Mouse (Mus musculus) limb, embryonic 14.5 days (tissue): ENCODE measurements around the gene Rhox2f. TPM values are rescaled to one million over a fixed set of nuclear protein-coding genes. Genes with fewer than 3 reads are reported as not detected.

ENCODE experiments used
- polyA plus RNA-seq, 2 experiments: library from polyadenylated mRNA; depleted of rRNA in 1 of 2; stranded (reverse) in 1 of 2; unstranded in 1 of 2; fragments of >200 nt; fragmentation: Nextera tagmentation in 1 of 2; extraction: Ambion mirVana in 1 of 2; gene quantifications; 2 replicates each; pipeline versions ENCODE4 v1.2.1 to v1.2.3; 2012 to 2014

Rhox2f gene
- polyA plus RNA-seq, 2 experiments = not detected

Other genes with a start within 250 kb of the Rhox2f start
- not detected in 2 replicates for gene Rhox3a2, start 191.4 kb upstream of the Rhox2f start, polyA plus RNA-seq (2012; rRNA removed)
- not detected in 2 replicates for gene Rhox3a2, start 191.4 kb upstream of the Rhox2f start, polyA plus RNA-seq (2014; fragmentation: Nextera tagmentation; extraction: Ambion mirVana)
- gene Rhox4a2, start 180.6 kb upstream of the Rhox2f start, polyA plus RNA-seq (2012; rRNA removed) = 0.41 and 0.89 TPM in 2 replicates
- gene Rhox4a2, start 180.6 kb upstream of the Rhox2f start, polyA plus RNA-seq (2014; fragmentation: Nextera tagmentation; extraction: Ambion mirVana) = 0.86 and 1.2 TPM in 2 replicates
- gene Rhox2b, start 159.3 kb upstream of the Rhox2f start, polyA plus RNA-seq (2012; rRNA removed) = not detected in 2 replicates
- gene Rhox2b, start 159.3 kb upstream of the Rhox2f start, polyA plus RNA-seq (2014; fragmentation: Nextera tagmentation; extraction: Ambion mirVana) = not detected in 2 replicates
- gene Rhox4b, start 138.9 kb upstream of the Rhox2f start, polyA plus RNA-seq (2012; rRNA removed) = 0.28 and 0.79 TPM in 2 replicates
- gene Rhox4b, start 138.9 kb upstream of the Rhox2f start, polyA plus RNA-seq (2014; fragmentation: Nextera tagmentation; extraction: Ambion mirVana) = 0.70 and 0.98 TPM in 2 replicates
- gene Rhox2c, start 117.7 kb upstream of the Rhox2f start, polyA plus RNA-seq (2012; rRNA removed) = not detected in 2 replicates
- not detected in 2 replicates for gene Rhox2c, start 117.7 kb upstream of the Rhox2f start, polyA plus RNA-seq (2014; fragmentation: Nextera tagmentation; extraction: Ambion mirVana)
- not detected in 2 replicates for gene Rhox3c, start 112.8 kb upstream of the Rhox2f start, polyA plus RNA-seq (2012; rRNA removed)
- not detected in 2 replicates for gene Rhox3c, start 112.8 kb upstream of the Rhox2f start, polyA plus RNA-seq (2014; fragmentation: Nextera tagmentation; extraction: Ambion mirVana)
- not detected in 2 replicates for gene Rhox4c, start 91.1 kb upstream of the Rhox2f start, polyA plus RNA-seq (2012; rRNA removed)
- not detected in 2 replicates for gene Rhox4c, start 91.1 kb upstream of the Rhox2f start, polyA plus RNA-seq (2014; fragmentation: Nextera tagmentation; extraction: Ambion mirVana)
- gene Rhox2d, start 78.0 kb upstream of the Rhox2f start, polyA plus RNA-seq (2012; rRNA removed) = not detected in 2 replicates
- not detected in 2 replicates for gene Rhox2d, start 78.0 kb upstream of the Rhox2f start, polyA plus RNA-seq (2014; fragmentation: Nextera tagmentation; extraction: Ambion mirVana)
- gene Rhox4d, start 57.0 kb upstream of the Rhox2f start, polyA plus RNA-seq (2012; rRNA removed) = not detected in 2 replicates
- 0.18 TPM in 1 of 2 replicates, not detected in the other for gene Rhox4d, start 57.0 kb upstream of the Rhox2f start, polyA plus RNA-seq (2014; fragmentation: Nextera tagmentation; extraction: Ambion mirVana)
- not detected in 2 replicates for gene Rhox2e, start 41.0 kb upstream of the Rhox2f start, polyA plus RNA-seq (2012; rRNA removed)
- gene Rhox2e, start 41.0 kb upstream of the Rhox2f start, polyA plus RNA-seq (2014; fragmentation: Nextera tagmentation; extraction: Ambion mirVana) = not detected in 2 replicates
- not detected in 2 replicates for gene Rhox3e, start 29.4 kb upstream of the Rhox2f start, polyA plus RNA-seq (2012; rRNA removed)
- not detected in 2 replicates for gene Rhox3e, start 29.4 kb upstream of the Rhox2f start, polyA plus RNA-seq (2014; fragmentation: Nextera tagmentation; extraction: Ambion mirVana)
- gene Rhox4e, start 14.0 kb upstream of the Rhox2f start, polyA plus RNA-seq (2012; rRNA removed) = not detected in 2 replicates
- gene Rhox4e, start 14.0 kb upstream of the Rhox2f start, polyA plus RNA-seq (2014; fragmentation: Nextera tagmentation; extraction: Ambion mirVana) = 0.23 TPM in 1 of 2 replicates, not detected in the other
- not detected in 2 replicates for gene Rhox3f, start 9.6 kb downstream of the Rhox2f start, polyA plus RNA-seq (2012; rRNA removed)
- gene Rhox3f, start 9.6 kb downstream of the Rhox2f start, polyA plus RNA-seq (2014; fragmentation: Nextera tagmentation; extraction: Ambion mirVana) = not detected in 2 replicates
- not detected in 2 replicates for gene Rhox4f, start 36.3 kb downstream of the Rhox2f start, polyA plus RNA-seq (2012; rRNA removed)
- not detected in 2 replicates for gene Rhox4f, start 36.3 kb downstream of the Rhox2f start, polyA plus RNA-seq (2014; fragmentation: Nextera tagmentation; extraction: Ambion mirVana)
- not detected in 2 replicates for gene Rhox3g, start 57.2 kb downstream of the Rhox2f start, polyA plus RNA-seq (2012; rRNA removed)
- gene Rhox3g, start 57.2 kb downstream of the Rhox2f start, polyA plus RNA-seq (2014; fragmentation: Nextera tagmentation; extraction: Ambion mirVana) = not detected in 2 replicates
- not detected in 2 replicates for gene Rhox2g, start 72.1 kb downstream of the Rhox2f start, polyA plus RNA-seq (2012; rRNA removed)
- not detected in 2 replicates for gene Rhox2g, start 72.1 kb downstream of the Rhox2f start, polyA plus RNA-seq (2014; fragmentation: Nextera tagmentation; extraction: Ambion mirVana)
- gene Rhox4g, start 79.9 kb downstream of the Rhox2f start, polyA plus RNA-seq (2012; rRNA removed) = not detected in 2 replicates
- gene Rhox4g, start 79.9 kb downstream of the Rhox2f start, polyA plus RNA-seq (2014; fragmentation: Nextera tagmentation; extraction: Ambion mirVana) = not detected in 2 replicates
- not detected in 2 replicates for gene Rhox3h, start 97.4 kb downstream of the Rhox2f start, polyA plus RNA-seq (2012; rRNA removed)
- not detected in 2 replicates for gene Rhox3h, start 97.4 kb downstream of the Rhox2f start, polyA plus RNA-seq (2014; fragmentation: Nextera tagmentation; extraction: Ambion mirVana)
- not detected in 2 replicates for gene Rhox2h, start 101.9 kb downstream of the Rhox2f start, polyA plus RNA-seq (2012; rRNA removed)
- gene Rhox2h, start 101.9 kb downstream of the Rhox2f start, polyA plus RNA-seq (2014; fragmentation: Nextera tagmentation; extraction: Ambion mirVana) = not detected in 2 replicates
- 1.0 and 1.5 TPM in 2 replicates for gene Rhox5, start 233.4 kb downstream of the Rhox2f start, polyA plus RNA-seq (2012; rRNA removed)
- 1.2 TPM in 1 of 2 replicates, not detected in the other for gene Rhox5, start 233.4 kb downstream of the Rhox2f start, polyA plus RNA-seq (2014; fragmentation: Nextera tagmentation; extraction: Ambion mirVana)